Comparison of ENCODE assay signal across 10 mouse cellular contexts in the genomic region with DNA sequence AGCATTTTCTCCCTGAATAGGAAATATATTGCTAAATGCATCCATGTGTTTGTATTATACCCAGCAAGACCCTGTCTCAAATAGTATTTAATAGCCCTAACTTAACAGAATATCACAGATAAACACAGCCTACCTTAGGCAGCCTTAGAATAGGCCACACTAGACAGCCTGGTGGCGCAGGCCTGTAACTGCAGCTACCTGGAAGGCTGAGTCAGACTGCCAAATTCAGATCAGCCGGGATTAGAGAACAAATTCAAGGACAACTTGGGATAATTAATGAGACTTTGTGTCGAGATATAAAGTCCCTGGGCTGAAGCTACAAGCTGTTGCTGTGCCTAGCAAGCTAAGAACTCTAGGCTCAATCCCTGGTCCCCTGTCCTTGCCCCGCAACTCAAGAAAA. TPM values are rescaled to one million over a fixed set of nuclear protein-coding genes. Genes with fewer than 3 reads are reported as not detected.
DNase-seq lines count a peak whose midpoint lies in the region; ATAC-seq and TF ChIP-seq lines count a peak whose summit lies in the region.
"Had no signal": no experiment of that assay in that cellular context is flagged by ENCODE, and none has a peak within 500 bp of the region (broad histone marks: within the 10 kb centered on the region; RNA-seq: fewer than 3 reads in every experiment).

No protein-coding gene starts in this region.

- H3K27me3 ChIP-seq in spleen, adult 2 months (ENCODE audit: control insufficient read depth, insufficient read depth, low read length) = no peaks in the 10 kb centered on the region
- no peaks in the 10 kb centered on the region for H3K27me3 ChIP-seq in small intestine, adult 2 months (ENCODE audit: control insufficient read depth, insufficient read depth, low read length)
- H3K27me3 ChIP-seq in hindbrain, embryonic 13.5 days = no peaks in the 10 kb centered on the region
- H3K27me3 ChIP-seq: megakaryocyte, embryonic 14.5 days had no signal

- TF ChIP-seq POLR2A in spleen, adult 2 months (IDR thresholded peaks at IDR 0.05; ENCODE audit: low read depth, low read length) = no peak
- TF ChIP-seq POLR2A in small intestine, adult 2 months (IDR thresholded peaks at IDR 0.05; ENCODE audit: low read depth, low read length) = no peak

- H3K4me1 ChIP-seq in spleen, adult 2 months (ENCODE audit: control insufficient read depth, insufficient read depth, insufficient read length) = no peaks in the 10 kb centered on the region
- no peaks in the 10 kb centered on the region for H3K4me1 ChIP-seq in small intestine, adult 2 months (ENCODE audit: control insufficient read depth, insufficient read depth, insufficient read length, low read length)
- 0 out of 2 replicates have a peak, but pooled peaks cover 7% of the 10 kb centered on the region for H3K4me1 ChIP-seq in hindbrain, embryonic 13.5 days (replicated peaks)

- DNase-seq in cerebellum, postnatal 14 days = peak; percentile 19 to 42
- no peak for DNase-seq in cerebellum, adult 9-11 months
- DNase-seq in spleen, adult 2 months (ENCODE audit: low read depth in 1 of 2, low spot score in 2 of 2) = no peak
- no peak for DNase-seq in spleen, adult 18-20 months
- DNase-seq in layer of hippocampus, postnatal 36 days = no peak
- DNase-seq: gastrocnemius, postnatal 36 days had no signal

- TF ChIP-seq CTCF in spleen, adult 2 months (IDR thresholded peaks at IDR 0.05; ENCODE audit: extremely low read depth, insufficient read depth, insufficient read length, insufficient replicate concordance) = peak; percentile 24; the same call in 1 of the 2 replicates
- TF ChIP-seq CTCF in small intestine, adult 2 months (IDR thresholded peaks at IDR 0.05; ENCODE audit: extremely low read depth, insufficient read length, insufficient replicate concordance, low read depth, low read length) = peak; percentile 47; the same call in 1 of the 2 replicates

- H3K27ac ChIP-seq in spleen, adult 2 months (ENCODE audit: insufficient read depth, low read length) = no peak overlapping the region
- H3K27ac ChIP-seq in small intestine, adult 2 months (ENCODE audit: insufficient read depth, low read depth, low read length) = no peak overlapping the region
- no peak overlapping the region for H3K27ac ChIP-seq in hindbrain, embryonic 13.5 days

- no peaks in the 10 kb centered on the region for H3K9me3 ChIP-seq in hindbrain, embryonic 13.5 days

- H3K4me3 ChIP-seq in spleen, adult 2 months (ENCODE audit: extremely low read depth, insufficient read depth, insufficient read length) = no peak overlapping the region
- no peak overlapping the region for H3K4me3 ChIP-seq in small intestine, adult 2 months (ENCODE audit: low read depth, low read length)
- no peak overlapping the region for H3K4me3 ChIP-seq in hindbrain, embryonic 13.5 days
- H3K4me3 ChIP-seq: megakaryocyte, embryonic 14.5 days had no signal

- peak; percentile 87 for ATAC-seq in erythroid progenitor cell, adult 5-6 weeks (replicated peaks; ENCODE audit: low FRiP score, poor library complexity, severe bottlenecking)
- ATAC-seq in hindbrain, embryonic 13.5 days (ENCODE audit: low FRiP score) = no peak

- no peak overlapping the region for H3K9ac ChIP-seq in hindbrain, embryonic 13.5 days

- WGBS in spleen, adult 2 months = 75% methylated on average over 4 of the region's 4 CpGs
- WGBS in small intestine, adult 2 months = 55% methylated on average over 4 of the region's 4 CpGs
- 71% methylated on average over 4 of the region's 4 CpGs for WGBS in hindbrain, embryonic 13.5 days

- no peak overlapping the region for H3K4me2 ChIP-seq in hindbrain, embryonic 13.5 days

- no peaks in the 10 kb centered on the region for H3K36me3 ChIP-seq in spleen, adult 2 months (ENCODE audit: control insufficient read depth, insufficient read depth, low read length)
- H3K36me3 ChIP-seq in small intestine, adult 2 months (ENCODE audit: control insufficient read depth, insufficient read depth, low read length) = no peaks in the 10 kb centered on the region
- H3K36me3 ChIP-seq in hindbrain, embryonic 13.5 days = no peaks in the 10 kb centered on the region

RNA-seq across cellular contexts. Expression of a gene that starts 12.6 kb away (rescaled TPM):
- polyA plus RNA-seq in spleen, adult 2 months (2012; rRNA removed) = 5.0 and 5.2 TPM in 2 replicates
- total RNA-seq in erythroid progenitor cell, adult 5-6 weeks (2015; ENCODE audit: low replicate concordance) = 64.5 and 72.1 TPM in 2 replicates
- 29.3 and 63.5 TPM in 2 replicates for total RNA-seq in erythroid progenitor cell, adult 5-6 weeks (2017; ENCODE audit: low replicate concordance)
- polyA plus RNA-seq in small intestine, adult 2 months (2012; rRNA removed) = 4.4 and 8.5 TPM in 2 replicates
- total RNA-seq in layer of hippocampus, postnatal 36 days (2021) = 10 to 100 TPM; 15.0 to 18.8 TPM
- polyA plus RNA-seq in hindbrain, embryonic 13.5 days (2015; fragmentation: Nextera tagmentation; extraction: Ambion mirVana) = 8.5 and 8.9 TPM in 2 replicates

RNA-seq across cellular contexts. Expression of a gene that starts 14.8 kb away (rescaled TPM):
- not detected in 2 replicates for polyA plus RNA-seq in spleen, adult 2 months (2012; rRNA removed)
- not detected in 2 replicates for total RNA-seq in erythroid progenitor cell, adult 5-6 weeks (2015; ENCODE audit: low replicate concordance)
- total RNA-seq in erythroid progenitor cell, adult 5-6 weeks (2017; ENCODE audit: low replicate concordance) = not detected in 2 replicates
- not detected in 2 replicates for polyA plus RNA-seq in small intestine, adult 2 months (2012; rRNA removed)
- total RNA-seq in layer of hippocampus, postnatal 36 days (2021) = not detected
- 0.39 and 0.43 TPM in 2 replicates for polyA plus RNA-seq in hindbrain, embryonic 13.5 days (2015; fragmentation: Nextera tagmentation; extraction: Ambion mirVana)
- total RNA-seq: gastrocnemius, postnatal 36 days had no signal

Comparison
In these comparisons a context has a peak if more than half of its experiments do, and no peak if none do; other contexts are left out.
1. DNase-seq: peak in cerebellum, postnatal 14 days (2 of 2); none in cerebellum, adult 9-11 months (single experiment), spleen, adult 2 months (0 of 2), spleen, adult 18-20 months (0 of 2) and layer of hippocampus, postnatal 36 days (0 of 2).